Mouse (Mus musculus): ENCODE data around the gene Krtap12-1.
"Not testable (repeated sequence)": the region's sequence is repeated elsewhere in the genome, so short reads cannot be mapped to it uniquely, and the experiment has no call there.

Krtap12-1 gene

DNA sequence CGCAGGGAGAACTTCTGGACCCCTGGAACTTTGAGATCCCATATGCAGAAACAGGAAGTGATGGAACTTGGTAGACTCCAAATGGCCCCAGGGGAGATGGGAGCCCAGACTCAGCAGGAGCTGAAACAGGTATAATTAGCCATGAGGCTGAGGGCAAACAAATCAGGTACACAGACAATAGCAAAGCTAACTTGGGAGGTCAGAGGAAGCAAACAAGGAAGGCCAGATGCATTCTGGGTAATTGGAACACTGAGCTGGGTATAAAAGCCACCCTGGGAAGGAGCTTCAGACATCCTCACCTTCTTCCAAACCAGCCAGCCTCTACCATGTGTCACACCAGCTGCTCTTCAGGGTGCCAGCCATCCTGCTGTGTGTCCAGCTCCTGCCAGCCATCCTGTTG lies at the start of gene Krtap12-1:
Krtap12-1 (plus strand) TSS at position 301 of the 400 bp plus-strand sequence.
- DNase-seq, result not testable (repeated sequence)

DNA sequence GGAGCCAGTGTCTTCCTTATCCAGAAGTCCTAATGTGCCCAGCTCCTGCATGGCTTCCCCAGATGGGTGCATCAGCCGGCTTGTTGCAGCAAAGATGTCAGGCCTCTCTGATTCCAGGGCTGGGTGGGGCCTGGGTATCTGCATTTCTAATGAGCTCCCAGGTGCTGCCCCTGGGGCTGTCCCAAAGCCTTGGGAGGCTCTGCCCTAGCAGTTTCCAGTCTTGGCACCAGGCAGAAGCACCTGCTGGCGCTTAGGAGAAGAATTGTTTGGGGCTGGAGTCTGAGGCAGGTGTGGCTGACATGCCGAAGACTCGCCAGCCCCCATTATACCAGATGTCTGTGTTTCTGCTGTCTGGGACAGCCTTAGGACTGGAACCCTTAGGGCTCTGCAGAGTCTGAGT lies 49.7 kb upstream of the Krtap12-1 start:
- DNase-seq, result no peak

DNA sequence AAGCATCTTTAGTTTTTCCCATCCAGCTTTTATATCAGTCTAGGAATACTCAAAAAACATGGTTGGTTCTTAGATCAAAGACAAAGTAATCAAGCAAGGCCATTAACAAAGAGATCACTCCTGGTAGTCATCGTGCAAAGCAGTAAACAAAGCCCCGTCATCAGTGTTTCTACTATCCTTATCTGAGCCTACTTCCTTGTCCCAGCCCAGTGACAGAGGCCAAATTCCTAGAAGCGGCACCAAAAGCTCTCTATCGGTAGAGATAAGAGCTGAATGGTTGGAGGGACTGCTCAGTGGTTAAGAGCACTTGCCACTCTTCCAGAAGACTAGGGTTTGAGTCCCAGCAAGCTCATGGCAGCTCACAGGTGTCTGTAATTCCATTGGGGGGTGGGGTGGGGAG lies 48.9 kb upstream of the Krtap12-1 start:
- no peak for DNase-seq

DNA sequence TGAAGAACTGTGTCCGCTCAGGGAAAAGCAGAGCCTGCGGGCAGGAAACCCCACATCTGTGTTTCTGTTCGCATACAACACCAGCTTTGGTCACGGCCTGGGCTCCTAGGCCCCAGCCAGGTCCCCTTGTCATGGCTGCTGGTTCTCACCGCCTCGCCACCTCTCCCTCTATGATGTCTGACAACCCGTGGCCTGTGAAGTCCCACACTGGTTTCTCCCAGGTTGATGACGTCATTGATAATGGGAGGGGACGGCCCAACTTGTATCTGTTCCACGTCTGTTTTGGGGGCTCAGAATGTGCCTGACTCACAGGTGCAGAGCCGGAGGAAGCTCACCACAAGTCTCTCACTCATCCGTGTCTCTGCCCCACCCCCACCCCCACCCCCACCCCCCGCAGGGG lies 46.6 kb upstream of the Krtap12-1 start:
- no peak for DNase-seq

DNA sequence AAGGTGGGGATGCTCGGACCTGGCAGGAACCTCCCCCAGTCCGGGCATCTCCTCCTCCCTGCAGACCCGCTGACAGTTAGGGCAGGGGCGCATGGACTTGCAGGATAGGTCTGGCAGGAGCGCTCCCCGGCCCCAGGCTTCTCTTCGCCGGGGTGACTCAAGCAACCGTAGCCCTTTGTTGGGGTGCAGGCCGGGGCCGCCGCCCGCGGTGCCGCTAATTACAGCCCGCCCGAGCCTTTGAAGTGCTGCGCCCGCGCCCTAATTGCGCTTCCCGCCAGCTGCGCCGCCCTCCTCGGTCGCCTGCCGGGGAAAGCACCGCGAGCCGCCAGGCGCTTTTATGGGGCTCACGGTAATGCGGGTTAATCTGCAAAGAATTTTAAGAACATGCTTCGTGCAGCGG lies 42.8 kb upstream of the Krtap12-1 start:
- no peak for DNase-seq

DNA sequence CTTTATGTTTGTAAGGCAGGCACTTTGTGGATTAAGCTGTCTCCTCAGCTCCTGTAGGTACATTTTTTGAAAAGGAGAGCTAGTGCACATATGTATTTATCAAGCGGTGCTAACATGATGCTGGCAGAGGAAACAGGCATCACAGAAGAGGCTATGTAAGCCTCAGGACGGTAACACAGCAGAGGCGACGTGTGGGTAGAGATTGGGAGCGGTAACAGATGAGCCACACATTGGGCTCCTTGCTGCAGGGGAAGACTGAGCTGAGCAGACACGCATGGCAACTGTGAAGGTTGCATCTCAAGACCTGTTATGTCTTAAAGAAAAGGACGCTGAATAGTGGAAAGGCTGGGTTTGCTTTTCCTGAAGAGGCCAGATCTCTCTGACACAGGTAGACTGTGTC lies 37.4 kb upstream of the Krtap12-1 start:
- DNase-seq, result no peak

DNA sequence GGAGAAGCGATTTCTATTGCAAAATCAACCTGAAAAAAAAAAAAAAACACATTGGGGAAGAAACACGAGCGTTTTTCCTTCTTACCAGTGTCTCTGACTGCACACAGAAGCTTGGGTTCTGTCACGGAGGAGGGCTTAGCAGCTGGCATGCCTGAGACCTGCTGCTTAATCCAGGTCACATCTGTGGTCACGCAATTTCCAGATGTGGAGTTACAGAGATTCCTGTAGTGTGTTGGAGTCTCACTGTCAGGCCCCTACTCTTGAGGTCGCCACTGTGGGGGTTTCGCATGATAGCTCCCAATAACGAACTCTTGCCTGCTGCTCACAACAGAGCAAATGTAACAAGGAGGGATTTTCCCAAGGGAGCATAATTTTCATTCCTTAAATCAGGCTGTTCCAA lies 36.2 kb upstream of the Krtap12-1 start:
- DNase-seq, result no peak

DNA sequence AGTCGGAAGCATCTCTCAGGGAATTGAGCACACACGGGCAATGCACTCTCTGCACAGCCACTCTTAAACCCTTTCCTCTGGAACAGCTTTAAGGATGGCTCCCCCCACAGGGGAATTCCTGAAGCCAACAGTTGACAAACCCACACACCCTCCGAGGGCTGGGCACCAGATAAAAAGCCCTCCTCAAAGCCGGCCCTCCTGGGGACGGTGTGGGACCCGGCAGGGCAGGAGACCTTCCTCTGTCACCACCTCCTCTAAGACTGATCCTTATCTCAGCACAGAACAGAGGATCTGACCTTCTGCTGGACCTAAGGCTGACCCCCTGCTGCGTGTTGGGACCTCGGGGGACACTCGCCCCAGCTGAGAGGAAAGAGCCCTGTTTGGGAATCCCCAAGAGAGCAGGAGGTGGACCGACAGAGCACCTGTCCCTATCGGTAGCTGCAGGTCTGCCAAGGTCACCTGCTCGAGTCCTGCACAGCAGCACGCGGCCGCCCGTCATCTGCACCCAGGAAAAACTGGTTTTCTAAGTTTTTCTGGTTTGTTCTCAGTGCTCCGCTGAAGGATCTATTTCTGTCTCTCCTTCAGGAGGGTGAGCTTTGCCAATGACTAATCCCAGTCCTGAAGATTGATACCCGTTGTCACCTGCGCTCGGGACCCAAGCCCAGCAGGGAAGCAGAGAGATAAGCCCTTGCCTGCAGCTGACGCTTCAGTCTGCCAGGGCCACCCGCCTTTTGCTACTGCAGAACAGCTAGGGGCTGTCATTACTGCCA lies 34.3 kb upstream of the Krtap12-1 start, which contains the start of gene Tspear:
Tspear (plus strand) TSS at position 675 of the 770 bp plus-strand sequence.
- DNase-seq, result peak in 1 of 2 experiments; percentile 38

DNA sequence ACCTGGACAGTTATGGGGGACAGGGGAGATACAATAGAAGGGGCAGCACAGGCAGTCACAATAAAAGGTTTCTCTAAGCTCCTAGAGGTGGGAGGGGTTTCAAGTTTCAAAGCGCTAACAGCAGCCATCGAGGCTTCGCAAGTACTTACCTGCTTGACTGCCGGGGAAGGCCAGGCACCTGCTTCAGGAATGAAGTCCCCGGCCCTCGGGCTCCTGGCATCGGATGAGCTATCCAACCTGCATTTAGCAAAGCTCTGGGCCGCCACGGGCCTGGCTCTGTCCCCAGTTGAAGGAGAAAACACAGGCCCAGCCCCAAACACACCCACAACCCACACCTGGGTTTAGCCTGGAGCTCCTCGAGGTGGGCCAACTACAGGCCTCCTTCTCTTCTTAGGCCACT lies 33.4 kb upstream of the Krtap12-1 start:
- no peak for DNase-seq

DNA sequence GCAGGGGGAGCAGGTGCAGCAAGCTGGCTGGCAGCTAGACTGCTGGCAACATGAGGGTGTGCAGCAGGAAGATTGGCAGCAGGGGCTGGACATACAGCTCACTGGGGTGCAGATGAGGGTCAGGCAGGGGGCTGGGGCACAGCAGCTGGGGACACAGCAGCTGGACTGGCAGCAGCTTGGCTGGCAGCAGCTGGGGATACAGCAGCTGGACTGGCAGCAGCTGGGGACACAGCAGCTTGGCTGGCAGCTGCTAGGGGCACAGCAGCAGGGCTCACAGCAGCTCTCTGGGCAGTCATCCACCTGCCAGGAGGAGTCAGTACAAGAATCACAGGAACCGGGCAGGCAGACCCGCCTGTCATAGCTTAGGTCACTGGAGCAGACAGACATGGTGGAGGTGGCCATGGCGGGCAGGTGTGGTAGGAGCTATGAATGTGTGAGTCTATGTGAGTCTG lies 30.0 kb upstream of the Krtap12-1 start, which contains the start of gene Gm19402:
Gm19402 (minus strand) TSS at position 402 of the 452 bp plus-strand sequence.
- peak in 1 of 2 experiments; percentile 37 for DNase-seq

DNA sequence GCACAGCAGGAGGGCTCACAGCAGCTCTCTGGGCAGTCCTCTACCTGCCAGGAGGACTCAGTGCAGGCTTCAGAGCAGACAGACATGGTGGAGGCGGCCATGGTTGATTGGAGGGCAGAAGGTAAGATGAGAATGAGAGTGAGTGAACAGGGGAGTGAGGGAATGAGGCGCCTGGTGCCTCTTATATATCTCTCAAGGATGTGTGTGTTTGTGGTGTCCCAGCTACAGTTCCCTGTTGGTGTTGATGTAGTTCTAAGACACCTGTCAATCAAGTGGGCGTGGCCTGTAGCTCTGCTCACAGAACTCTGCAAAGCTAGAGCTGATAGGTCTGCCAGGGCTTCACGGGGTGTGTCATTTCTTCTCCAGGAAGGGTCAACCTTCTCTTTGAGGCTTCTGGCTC lies 23.3 kb upstream of the Krtap12-1 start, which contains the start of gene Gm9508:
Gm9508 (minus strand) TSS at position 101 of the 400 bp plus-strand sequence.
- DNase-seq, result no peak

DNA sequence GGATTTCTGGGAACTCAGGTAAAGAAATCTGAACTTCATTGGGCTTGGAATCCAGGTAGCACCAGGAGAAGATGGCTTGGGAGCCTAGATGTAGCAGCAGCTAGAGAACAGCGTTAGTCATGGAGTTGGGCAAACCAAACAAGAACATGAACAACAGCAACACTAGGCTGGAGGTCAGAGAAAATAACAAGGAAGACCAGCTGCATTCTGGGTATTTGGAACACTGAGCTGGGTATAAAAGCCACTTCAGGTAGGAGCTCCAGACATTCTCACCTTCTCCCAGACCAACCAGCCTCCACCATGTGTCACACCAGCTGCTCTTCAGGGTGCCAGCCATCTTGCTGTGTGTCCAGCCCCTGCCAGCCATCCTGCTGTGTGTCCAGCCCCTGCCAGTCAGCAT lies 14.1 kb upstream of the Krtap12-1 start, which contains the start of gene Gm10272:
Gm10272 (plus strand) TSS at position 301 of the 400 bp plus-strand sequence.
- no peak for DNase-seq

DNA sequence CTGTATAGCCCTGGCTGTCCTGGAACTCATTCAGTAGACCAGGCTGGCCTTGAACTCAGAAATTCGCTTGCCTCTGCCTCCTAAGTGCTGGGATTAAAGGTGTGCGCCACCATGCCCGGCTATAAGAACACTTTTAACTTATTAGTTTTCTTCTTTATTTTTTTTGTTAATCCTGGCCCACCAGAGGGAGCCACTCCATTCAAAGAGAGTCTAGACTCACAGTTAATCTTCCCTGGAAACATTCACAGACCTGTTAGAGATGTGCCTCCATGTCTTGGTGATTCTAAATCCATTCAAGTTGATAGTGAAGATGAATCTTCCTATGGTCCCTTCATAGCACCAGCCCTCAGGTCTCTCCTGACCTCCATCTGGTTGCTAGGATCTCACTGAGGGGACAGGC lies 10.6 kb upstream of the Krtap12-1 start:
- no peak for DNase-seq

DNA sequence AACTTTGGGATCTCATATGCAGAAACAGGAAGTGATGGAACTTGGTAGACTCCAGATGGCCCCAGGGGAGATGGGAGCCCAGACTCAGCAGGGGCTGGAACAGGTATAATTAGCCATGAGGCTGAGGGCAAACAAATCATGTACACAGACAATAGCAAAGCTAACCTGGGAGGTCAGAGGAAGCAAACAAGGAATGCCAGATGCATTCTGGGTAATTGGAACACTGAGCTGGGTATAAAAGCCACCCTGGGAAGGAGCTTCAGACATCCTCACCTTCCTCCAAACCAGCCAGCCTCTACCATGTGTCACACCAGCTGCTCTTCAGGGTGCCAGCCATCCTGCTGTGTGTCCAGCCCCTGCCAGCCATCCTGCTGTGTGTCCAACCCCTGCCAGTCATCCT lies 9.2 kb upstream of the Krtap12-1 start, which contains the start of gene Gm10024:
Gm10024 (plus strand) TSS at position 301 of the 400 bp plus-strand sequence.
- not testable (repeated sequence) for DNase-seq

DNA sequence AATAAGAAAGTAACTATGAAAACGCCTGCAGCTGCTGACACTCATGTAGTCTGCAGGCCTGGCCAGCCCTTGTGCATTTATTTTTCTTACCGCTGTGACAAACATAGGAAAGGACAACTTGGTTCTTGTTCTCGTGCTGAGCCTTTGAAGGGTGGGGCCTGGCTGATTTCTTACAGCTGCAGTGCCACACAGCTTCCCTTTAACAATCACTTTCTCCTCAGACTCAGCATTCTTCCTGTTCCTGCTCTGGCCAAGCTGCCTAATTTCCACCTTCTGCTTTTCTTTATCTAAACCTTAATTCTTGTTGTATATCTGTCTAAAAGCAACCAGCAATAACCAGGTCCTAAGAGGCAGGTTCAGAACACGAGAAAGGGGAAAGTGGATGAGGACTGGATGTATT lies 6.7 kb upstream of the Krtap12-1 start:
- no peak for DNase-seq

DNA sequence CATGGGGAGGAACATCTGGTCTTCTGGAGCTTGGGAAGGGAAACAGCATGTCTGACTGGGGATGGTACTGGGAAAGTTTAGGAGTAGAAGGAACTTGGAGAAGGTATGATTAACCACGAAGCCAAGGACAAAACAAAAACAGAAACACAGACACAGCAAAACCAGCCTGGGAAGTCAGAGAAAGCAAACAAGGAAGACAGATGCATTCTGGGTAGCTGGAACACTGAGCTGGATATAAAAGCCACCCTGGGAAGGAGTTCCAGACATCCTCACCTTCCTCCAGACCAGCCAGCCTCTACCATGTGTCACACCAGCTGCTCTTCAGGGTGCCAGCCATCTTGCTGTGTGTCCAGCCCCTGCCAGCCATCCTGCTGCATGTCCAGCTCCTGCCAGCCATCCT lies 4.9 kb upstream of the Krtap12-1 start, which contains the start of gene Gm10142:
Gm10142 (plus strand) TSS at position 301 of the 400 bp plus-strand sequence.
- DNase-seq, result no peak

DNA sequence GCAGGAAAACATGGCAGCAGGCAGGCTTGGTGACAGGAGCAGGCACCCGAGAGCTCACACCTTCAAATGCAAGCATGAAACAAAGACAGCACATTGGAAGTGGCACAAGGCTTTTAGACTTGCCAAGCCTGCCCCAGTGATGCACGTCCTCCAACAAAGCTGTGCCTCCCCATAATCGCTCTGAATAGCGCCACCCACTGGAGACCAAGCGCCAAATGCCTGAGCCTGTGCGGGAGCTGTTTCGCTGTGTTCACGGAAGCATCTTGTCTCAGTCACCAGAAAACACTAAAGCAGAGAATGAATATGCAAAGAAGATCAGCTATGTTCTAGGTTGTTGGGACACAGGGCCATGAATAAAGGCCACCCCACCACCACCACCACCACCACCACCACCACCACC lies 4.5 kb downstream of the Krtap12-1 start:
- DNase-seq, result no peak

DNA sequence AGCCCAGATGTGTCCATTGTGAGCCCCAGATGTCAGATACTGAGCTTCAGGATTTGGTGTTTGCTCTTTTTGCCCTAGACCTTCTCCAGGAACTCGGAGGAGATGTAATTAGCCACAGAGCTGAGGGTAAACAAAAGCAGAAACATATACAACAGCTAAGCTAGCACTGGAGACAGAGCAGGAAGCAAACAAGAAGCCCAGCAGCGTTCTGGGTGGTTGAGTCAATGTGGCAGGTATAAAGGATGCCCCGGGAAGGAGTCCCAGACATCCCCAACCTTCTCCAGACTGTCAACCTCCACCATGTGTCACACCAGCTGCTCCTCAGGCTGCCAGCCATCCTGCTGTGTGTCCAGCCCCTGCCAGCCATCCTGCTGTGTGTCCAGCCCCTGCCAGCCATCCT lies 5.8 kb downstream of the Krtap12-1 start, which contains the start of gene Gm10100:
Gm10100 (plus strand) TSS at position 301 of the 400 bp plus-strand sequence.
- peak in 1 of 2 experiments; percentile 25 for DNase-seq

DNA sequence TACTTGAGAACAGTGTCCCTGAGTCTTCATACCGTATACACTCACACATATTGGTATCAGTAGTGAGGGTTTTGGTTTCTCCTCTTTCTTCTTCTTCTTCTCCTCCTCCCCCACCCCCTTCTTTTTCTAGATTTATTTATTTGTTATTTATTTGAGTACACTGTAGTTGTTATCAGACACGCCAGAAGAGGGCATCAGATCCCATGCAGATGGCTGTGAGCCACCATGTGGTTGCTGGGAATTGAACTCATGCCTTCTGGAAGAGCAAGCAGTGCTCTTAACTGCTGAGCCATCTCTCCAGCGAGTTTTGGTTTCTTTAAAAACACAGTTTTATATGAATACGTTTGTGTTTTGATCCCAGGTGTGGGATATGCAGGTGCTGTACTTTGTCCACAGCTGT lies 7.9 kb downstream of the Krtap12-1 start:
- DNase-seq, result peak; percentile 19 to 21

DNA sequence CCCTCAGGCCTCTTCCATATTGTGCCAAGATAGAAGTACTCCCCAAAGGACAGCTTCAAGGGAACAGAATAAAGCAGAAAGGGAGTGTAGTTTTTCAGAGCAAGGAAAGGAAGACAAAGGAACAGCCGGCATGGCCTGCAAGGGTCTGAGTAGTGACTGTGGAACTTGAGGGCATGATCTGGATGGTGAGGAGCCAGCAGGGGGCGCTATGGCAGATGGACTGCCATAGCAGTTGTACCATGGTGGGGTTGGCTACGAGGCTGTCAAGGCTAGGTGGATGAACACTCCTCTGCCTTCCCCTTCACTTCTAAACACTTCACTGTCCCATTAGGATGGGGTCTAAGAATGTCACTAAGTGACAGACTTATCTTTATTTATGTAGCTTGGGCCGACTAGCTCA lies 8.8 kb downstream of the Krtap12-1 start:
- peak; percentile 20 to 21 for DNase-seq

DNA sequence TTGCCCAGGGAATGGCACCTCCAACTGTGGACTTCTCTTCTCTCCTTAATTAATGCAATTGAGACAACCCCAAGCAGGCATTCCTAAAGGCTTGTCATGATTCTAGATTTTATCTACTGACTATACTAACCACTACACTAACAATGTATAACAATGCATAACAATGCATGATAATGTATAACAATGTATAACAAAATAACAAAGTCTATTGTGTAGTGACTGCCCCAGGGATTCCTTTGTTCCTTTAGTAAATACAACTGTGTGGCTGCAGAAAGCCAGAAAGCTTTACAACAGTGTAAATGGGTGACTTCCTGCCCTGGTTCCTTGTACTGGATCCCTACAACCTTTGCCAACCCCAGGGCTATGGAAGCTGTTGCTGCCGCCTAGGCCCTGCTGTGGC lies 15.5 kb downstream of the Krtap12-1 start:
- DNase-seq, result no peak

DNA sequence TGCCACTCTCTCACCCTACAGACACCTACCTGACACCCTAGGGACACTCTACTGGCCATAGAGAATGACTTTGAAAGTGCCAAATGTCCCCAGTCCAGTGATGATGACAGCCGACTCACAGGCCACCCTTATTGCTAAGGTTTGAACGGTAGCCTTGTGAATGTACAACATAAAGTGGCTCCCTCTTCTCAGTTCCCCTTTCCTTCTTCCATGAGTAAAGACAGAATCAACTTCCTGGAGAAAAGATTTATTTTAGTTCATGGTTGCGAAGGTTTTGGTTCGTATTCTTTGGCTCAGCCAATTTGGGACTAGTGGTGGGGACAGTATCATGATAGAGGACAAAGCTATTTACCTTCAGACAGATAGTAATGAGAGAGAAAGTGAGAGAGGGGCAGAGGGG lies 18.5 kb downstream of the Krtap12-1 start:
- no peak for DNase-seq

DNA sequence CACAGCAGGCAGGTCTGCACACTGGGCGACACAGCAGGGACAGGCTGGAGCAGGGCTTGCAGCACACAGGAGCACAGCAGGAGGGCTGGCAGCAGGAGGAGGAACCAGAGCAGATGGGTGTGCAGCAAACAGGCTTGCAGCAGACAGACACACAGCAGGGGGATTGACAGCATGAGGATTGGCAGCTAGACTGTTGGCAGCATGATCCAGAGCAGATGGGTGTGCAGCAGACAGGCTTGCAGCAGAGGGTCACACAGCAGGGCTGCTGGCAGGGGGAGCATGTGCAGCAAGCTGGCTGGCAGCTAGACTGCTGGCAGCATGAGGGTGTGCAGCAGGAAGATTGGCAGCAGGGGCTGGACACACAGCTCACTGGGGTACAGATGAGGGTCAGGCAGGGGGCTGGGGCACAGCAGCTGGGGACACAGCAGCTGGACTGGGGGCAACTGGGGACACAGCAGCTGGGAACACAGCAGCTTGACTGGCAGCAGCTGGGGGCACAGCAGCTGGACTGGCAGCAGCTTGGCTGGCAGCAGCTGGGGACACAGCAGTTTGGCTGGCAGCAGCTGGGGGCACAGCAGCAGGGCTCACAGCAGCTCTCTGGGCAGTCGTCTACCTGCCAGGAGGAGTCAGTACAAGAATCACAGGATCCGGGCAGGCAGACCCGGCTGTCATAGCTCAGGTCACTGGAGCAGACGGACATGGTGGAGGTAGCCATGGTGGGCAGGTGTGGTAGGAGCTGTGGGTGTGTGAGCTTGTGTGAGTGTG lies 21.7 kb downstream of the Krtap12-1 start, which contains the start of gene Gm18596:
Gm18596 (minus strand) TSS at position 715 of the 765 bp plus-strand sequence.
- DNase-seq, result peak; percentile 76 to 78
